Mouse (Mus musculus) testis, adult 10 weeks (tissue): ENCODE data around the gene Rhox4a. TPM values are rescaled to one million over a fixed set of nuclear protein-coding genes. Genes with fewer than 3 reads are reported as not detected.

Source experiments
- polyA plus RNA-seq: library from polyadenylated mRNA; stranded (reverse); fragments of 350-450 nt; fragmentation: Illumina TruSeq; extraction: RNeasy Lipid Tissue Mini Kit (QIAGEN cat#74804); gene quantifications from one replicate; pipeline ENCODE4 v1.2.3, GENCODE M21; 2014; ENCODE audit warnings: low read depth, low replicate concordance

Rhox4a gene
- polyA plus RNA-seq = not detected

DNA sequence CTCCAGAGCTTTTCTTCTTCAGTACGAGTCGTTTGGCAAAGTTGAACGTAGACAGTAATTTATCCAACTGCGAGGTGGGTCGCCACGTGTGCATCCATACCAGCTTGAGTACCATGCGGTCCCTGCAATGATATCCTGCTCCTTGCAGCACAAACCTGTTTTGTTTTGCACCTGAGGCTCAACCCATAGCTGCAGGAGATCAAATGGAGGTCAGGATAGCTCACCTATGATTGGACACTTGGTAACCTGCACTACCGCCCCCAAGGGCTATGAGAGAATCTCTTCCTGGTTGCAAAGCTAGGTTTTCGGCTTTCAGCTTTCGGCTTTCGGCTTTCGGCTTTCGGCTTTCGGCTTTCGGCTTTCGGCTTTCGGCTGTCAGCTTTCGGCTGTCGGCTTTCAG, at the start of gene Rhox4a:
Gene Rhox4a (plus strand): TSS at position 301 of the 400 bp plus-strand sequence.

GRCm38 (mm10) chrX:37222158-37222557, 43.0 kb upstream of the Rhox4a start, which contains the start of gene Rhox1:
Gene Rhox1 (minus strand): TSS chrX:37222258.

DNA sequence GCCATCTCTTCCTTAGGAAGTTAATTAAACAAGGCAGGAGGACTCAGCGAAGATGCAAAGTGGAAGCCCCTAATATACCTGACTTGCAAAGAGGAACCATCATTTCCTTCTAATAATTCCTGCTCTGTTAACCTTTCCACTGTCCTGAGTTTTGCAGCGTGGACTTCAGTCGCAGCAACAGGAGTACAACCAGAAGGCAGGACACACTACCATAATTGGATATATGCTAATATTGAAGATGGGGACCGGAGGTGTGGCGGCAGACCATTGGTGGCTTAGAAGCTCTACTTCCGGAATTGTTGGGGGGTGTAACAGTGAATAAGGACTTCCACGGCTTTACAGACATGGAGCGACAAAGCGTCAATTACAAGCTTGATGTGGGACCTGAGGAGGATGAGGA, 20.5 kb upstream of the Rhox4a start, which contains the start of gene Rhox2a:
Gene Rhox2a (plus strand): TSS at position 301 of the 400 bp plus-strand sequence.

GRCm38 (mm10) chrX:37249619-37250018, 15.5 kb upstream of the Rhox4a start, which contains the start of gene Rhox3a:
Gene Rhox3a (plus strand): TSS chrX:37249919.

Other genes starting within 250 kb of the Rhox4a start
- 1.3 TPM for gene Sowahd, start 216.5 kb upstream of the Rhox4a start, polyA plus RNA-seq
- 57.6 TPM for gene Rpl39, start 179.9 kb upstream of the Rhox4a start, polyA plus RNA-seq
- 46.5 TPM for gene Upf3b, start 155.0 kb upstream of the Rhox4a start, polyA plus RNA-seq
- gene Nkap, start 138.5 kb upstream of the Rhox4a start, polyA plus RNA-seq = 3.8 TPM
- gene Akap14, start 96.5 kb upstream of the Rhox4a start, polyA plus RNA-seq = 29.0 TPM
- 57.3 TPM for gene Ndufa1, start 74.2 kb upstream of the Rhox4a start, polyA plus RNA-seq
- gene Rnf113a1, start 74.1 kb upstream of the Rhox4a start, polyA plus RNA-seq = not detected
- 14.8 TPM for gene Gm9, start 54.3 kb upstream of the Rhox4a start, polyA plus RNA-seq
- gene Rhox1, start 43.1 kb upstream of the Rhox4a start, polyA plus RNA-seq = not detected
- gene Rhox2a, start 20.4 kb upstream of the Rhox4a start, polyA plus RNA-seq = 0.46 TPM
- gene Rhox3a, start 15.4 kb upstream of the Rhox4a start, polyA plus RNA-seq = 0.25 TPM
- 2.3 TPM for gene Rhox3a2, start 114.7 kb downstream of the Rhox4a start, polyA plus RNA-seq
- not detected for gene Rhox4a2, start 125.5 kb downstream of the Rhox4a start, polyA plus RNA-seq
- not detected for gene Rhox2b, start 146.7 kb downstream of the Rhox4a start, polyA plus RNA-seq
- not detected for gene Rhox4b, start 167.2 kb downstream of the Rhox4a start, polyA plus RNA-seq
- gene Rhox2c, start 188.3 kb downstream of the Rhox4a start, polyA plus RNA-seq = not detected
- gene Rhox3c, start 193.2 kb downstream of the Rhox4a start, polyA plus RNA-seq = 0.91 TPM
- not detected for gene Rhox4c, start 215.0 kb downstream of the Rhox4a start, polyA plus RNA-seq
- gene Rhox2d, start 228.1 kb downstream of the Rhox4a start, polyA plus RNA-seq = not detected
- not detected for gene Rhox4d, start 249.0 kb downstream of the Rhox4a start, polyA plus RNA-seq